Mouse (Mus musculus) limb, embryonic 12.5 days (tissue): ENCODE data around the gene Rsph14. TPM values are rescaled to one million over a fixed set of nuclear protein-coding genes. Genes with fewer than 3 reads are reported as not detected.
A peak's percentile ranks its signal among the peaks of the same experiment; 100 is the strongest.

Experiments
- ATAC-seq: fragments of 200-750 bp; cut with Nextera tagmentation; 2 replicates; pipeline ENCODE4 v1.8.0; 2017; ENCODE audit warnings: low read depth, moderate TSS enrichment; ENCODE audit not compliant: insufficient number of reproducible peaks, insufficient read depth, low FRiP score, low TSS enrichment
- H3K27ac ChIP-seq: fragments of 300-500 bp; sonication (generic); 2 replicates; pipeline ENCODE4 v1.5.1; 2016; ENCODE audit warnings: mild to moderate bottlenecking, moderate library complexity
- H3K27me3 ChIP-seq: fragments of 300-500 bp; sonication (generic); 2 replicates; pipeline ENCODE4 v1.6.1; 2016; ENCODE audit warnings: mild to moderate bottlenecking, moderate library complexity
- H3K36me3 ChIP-seq: fragments of 300-500 bp; sonication (generic); 2 replicates; pipeline ENCODE4 v1.6.1; 2016; ENCODE audit warnings: mild to moderate bottlenecking, moderate library complexity
- H3K4me1 ChIP-seq: fragments of 300-500 bp; sonication (generic); replicated peaks from 2 replicates; pipeline ENCODE4 v1.6.1; 2016
- H3K4me2 ChIP-seq: fragments of 300-500 bp; sonication (generic); 2 replicates; pipeline ENCODE4 v1.6.1; 2016; ENCODE audit warnings: mild to moderate bottlenecking, moderate library complexity
- H3K4me3 ChIP-seq: fragments of 300-500 bp; sonication (generic); replicated peaks from 2 replicates; pipeline ENCODE4 v1.5.1; 2016; ENCODE audit warnings: mild to moderate bottlenecking
- H3K9ac ChIP-seq: fragments of 300-500 bp; sonication (generic); replicated peaks from 2 replicates; pipeline ENCODE4 v1.6.1; 2016; ENCODE audit warnings: mild to moderate bottlenecking, moderate library complexity
- H3K9me3 ChIP-seq: fragments of 300-500 bp; sonication (generic); 2 replicates; pipeline ENCODE4 v1.6.1; 2016; ENCODE audit warnings: mild to moderate bottlenecking, moderate library complexity
- WGBS: fragments of 180-500 bp; shearing (Covaris S2); methylation state at CpG from one replicate; pipeline ENCODE4 v1.1.7; 2016; 5-methylcytosine and 5-hydroxymethylcytosine counted together
- polyA plus RNA-seq: library from polyadenylated mRNA; unstranded; fragments of >200 nt; fragmentation: Nextera tagmentation; extraction: Ambion mirVana; gene quantifications from 2 replicates; pipeline ENCODE4 v1.2.1, GENCODE M21; 2016

The Rsph14 gene
- polyA plus RNA-seq, 1 experiment from 2014 or later = not detected

GRCm38 (mm10) chr10:75062189-75062561, 29.8 kb upstream of the Rsph14 start:
- Histone ChIP-seq H3K4me3 (peak overlapping the region; percentile 91), H3K36me3 (peaks cover 26% of the 10 kb centered on the region), H3K9ac (peak overlapping the region; percentile 88), H3K27me3 (peaks cover 6% of the 10 kb centered on the region; the same call in 1 of the 2 replicates), H3K9me3 (no peaks in the 10 kb centered on the region), H3K4me2 (peak overlapping the region; percentile 95), H3K27ac (no peak overlapping the region), H3K4me1 (peaks cover 58% of the 10 kb centered on the region)
- no peak for ATAC-seq
- 12% methylated on average over 6 of the region's 6 CpGs for WGBS

- Histone ChIP-seq H3K36me3 (peaks cover 22% of the 10 kb centered on the region), H3K4me1 (peaks cover 55% of the 10 kb centered on the region), H3K4me2 (peak overlapping the region; percentile 95), H3K9me3 (no peaks in the 10 kb centered on the region), H3K9ac (peak overlapping the region; percentile 88), H3K27me3 (peaks cover 6% of the 10 kb centered on the region; the same call in 1 of the 2 replicates), H3K4me3 (peak overlapping the region; percentile 91), H3K27ac (no peak overlapping the region)
- ATAC-seq = no peak
- under 1% methylated on average over 71 of the region's 71 CpGs for WGBS
Observed at GRCm38 (mm10) chr10:75061341-75062188, 29.2 kb upstream of the Rsph14 start.

- peaks cover 17% of the 10 kb centered on the region for H3K36me3 ChIP-seq
- no peaks in the 10 kb centered on the region for H3K9me3 ChIP-seq
- ATAC-seq = no peak
- peaks cover 6% of the 10 kb centered on the region; the same call in 1 of the 2 replicates for H3K27me3 ChIP-seq
- peak overlapping the region; percentile 91 for H3K4me3 ChIP-seq
- H3K9ac ChIP-seq = peak overlapping the region; percentile 88
- peaks cover 51% of the 10 kb centered on the region for H3K4me1 ChIP-seq
- 1% methylated on average over 36 of the region's 48 CpGs for WGBS
- peak overlapping the region; percentile 56; the same call in 1 of the 2 replicates for H3K27ac ChIP-seq
- H3K4me2 ChIP-seq = peak overlapping the region; percentile 95
Observed at GRCm38 (mm10) chr10:75060843-75061235, 28.5 kb upstream of the Rsph14 start.

GRCm38 (mm10) chr10:75060217-75060842, 27.9 kb upstream of the Rsph14 start, which contains the start of gene Bcr:
Bcr (plus strand) TSS chr10:75060592.
- Histone ChIP-seq H3K36me3 (peaks cover 12% of the 10 kb centered on the region), H3K27me3 (peaks cover 6% of the 10 kb centered on the region; the same call in 1 of the 2 replicates), H3K9me3 (no peaks in the 10 kb centered on the region), H3K4me3 (peak within 1 kb of the TSS; percentile 91), H3K9ac (peak within 1 kb of the TSS; percentile 88), H3K27ac (peak within 1 kb of the TSS; percentile 56; the same call in 1 of the 2 replicates), H3K4me1 (peaks cover 47% of the 10 kb centered on the region), H3K4me2 (peak within 1 kb of the TSS; percentile 95)
- under 1% methylated on average over 47 of the region's 73 CpGs for WGBS
- ATAC-seq = peak; percentile 84

- H3K27me3 ChIP-seq = peaks cover 6% of the 10 kb centered on the region; the same call in 1 of the 2 replicates
- H3K36me3 ChIP-seq = peaks cover 2% of the 10 kb centered on the region; the same call in 1 of the 2 replicates
- H3K9ac ChIP-seq = no peak overlapping the region
- peaks cover 37% of the 10 kb centered on the region for H3K4me1 ChIP-seq
- 1% methylated on average over 11 of the region's 11 CpGs for WGBS
- H3K4me2 ChIP-seq = peak overlapping the region; percentile 95
- no peak for ATAC-seq
- no peaks in the 10 kb centered on the region for H3K9me3 ChIP-seq
- 0 out of 2 replicates have a peak overlapping the region, but pooled peaks have one; percentile 12 for H3K27ac ChIP-seq
- H3K4me3 ChIP-seq = peak overlapping the region; percentile 91; the same call in 1 of the 2 replicates
Observed at GRCm38 (mm10) chr10:75059396-75059795, 27.0 kb upstream of the Rsph14 start.

- H3K4me3 ChIP-seq = no peak overlapping the region
- peaks cover 32% of the 10 kb centered on the region for H3K4me1 ChIP-seq
- no peaks in the 10 kb centered on the region for H3K36me3 ChIP-seq
- H3K27me3 ChIP-seq = peaks cover 6% of the 10 kb centered on the region; the same call in 1 of the 2 replicates
- H3K27ac ChIP-seq = no peak overlapping the region
- ATAC-seq = no peak
- H3K9me3 ChIP-seq = no peaks in the 10 kb centered on the region
- H3K4me2 ChIP-seq = peak overlapping the region; percentile 95
- H3K9ac ChIP-seq = no peak overlapping the region
- WGBS = 40% methylated on average over 9 of the region's 9 CpGs
Observed at GRCm38 (mm10) chr10:75058761-75059395, 26.5 kb upstream of the Rsph14 start.

GRCm38 (mm10) chr10:75058336-75058735, 25.9 kb upstream of the Rsph14 start:
- Histone ChIP-seq H3K9me3 (no peaks in the 10 kb centered on the region), H3K27me3 (peaks cover 6% of the 10 kb centered on the region; the same call in 1 of the 2 replicates), H3K27ac (no peak overlapping the region), H3K4me3 (no peak overlapping the region), H3K4me1 (peaks cover 27% of the 10 kb centered on the region), H3K4me2 (no peak overlapping the region), H3K9ac (no peak overlapping the region), H3K36me3 (no peaks in the 10 kb centered on the region)
- WGBS = 84% methylated on average over 8 of the region's 8 CpGs
- ATAC-seq = no peak

- no peaks in the 10 kb centered on the region for H3K36me3 ChIP-seq
- H3K27me3 ChIP-seq = no peaks in the 10 kb centered on the region
- H3K4me3 ChIP-seq = no peak overlapping the region
- no peak overlapping the region for H3K9ac ChIP-seq
- no peak overlapping the region for H3K27ac ChIP-seq
- no peak for ATAC-seq
- WGBS = 41% methylated on average over 4 of the region's 4 CpGs
- H3K4me2 ChIP-seq = no peak overlapping the region
- H3K4me1 ChIP-seq = peaks cover 8% of the 10 kb centered on the region
- no peaks in the 10 kb centered on the region for H3K9me3 ChIP-seq
Observed at GRCm38 (mm10) chr10:75056255-75056654, 23.9 kb upstream of the Rsph14 start.

GRCm38 (mm10) chr10:75055672-75056071, 23.3 kb upstream of the Rsph14 start:
- Histone ChIP-seq H3K27me3 (no peaks in the 10 kb centered on the region), H3K9ac (no peak overlapping the region), H3K4me1 (peaks cover 8% of the 10 kb centered on the region), H3K4me2 (no peak overlapping the region), H3K9me3 (no peaks in the 10 kb centered on the region), H3K27ac (no peak overlapping the region; the same call in 1 of the 2 replicates), H3K36me3 (no peaks in the 10 kb centered on the region), H3K4me3 (no peak overlapping the region)
- 75% methylated on average over 5 of the region's 5 CpGs for WGBS
- ATAC-seq = no peak

- Histone ChIP-seq H3K27me3 (no peaks in the 10 kb centered on the region), H3K9me3 (no peaks in the 10 kb centered on the region), H3K27ac (no peak overlapping the region), H3K9ac (no peak overlapping the region), H3K4me3 (no peak overlapping the region), H3K4me2 (no peak overlapping the region), H3K4me1 (no peaks in the 10 kb centered on the region), H3K36me3 (no peaks in the 10 kb centered on the region)
- no peak for ATAC-seq
- 80% methylated on average over 6 of the region's 6 CpGs for WGBS
Observed at GRCm38 (mm10) chr10:75054125-75054524, 21.7 kb upstream of the Rsph14 start.

GRCm38 (mm10) chr10:75053655-75054054, 21.3 kb upstream of the Rsph14 start:
- no peak overlapping the region for H3K4me3 ChIP-seq
- no peaks in the 10 kb centered on the region for H3K9me3 ChIP-seq
- no peaks in the 10 kb centered on the region for H3K27me3 ChIP-seq
- 0 out of 2 replicates have a peak, but pooled peaks cover 2% of the 10 kb centered on the region for H3K36me3 ChIP-seq
- no peaks in the 10 kb centered on the region for H3K4me1 ChIP-seq
- 79% methylated on average over 4 of the region's 4 CpGs for WGBS
- ATAC-seq = no peak
- no peak overlapping the region for H3K9ac ChIP-seq
- no peak overlapping the region for H3K27ac ChIP-seq
- no peak overlapping the region for H3K4me2 ChIP-seq
